Mouse (Mus musculus) embryonic fibroblast, embryonic 13.5 days (primary cell): Measurements from ENCODE around the gene Dock3. TPM values are rescaled to one million over a fixed set of nuclear protein-coding genes. Genes with fewer than 3 reads are reported as not detected.

Experiments
- H3K27ac ChIP-seq: 2 replicates; pipeline ENCODE4 v1.5.1; 2012; ENCODE audit warnings: low read length, control low read depth, inconsistent platforms; ENCODE audit not compliant: insufficient read depth
- H3K4me1 ChIP-seq: 2 replicates; pipeline ENCODE4 v1.6.1; 2011; ENCODE audit warnings: low read length; ENCODE audit not compliant: control insufficient read depth, insufficient read depth
- H3K4me3 ChIP-seq: 2 replicates; pipeline ENCODE4 v1.5.1; 2011; ENCODE audit warnings: mild to moderate bottlenecking, control low read depth, low read length; ENCODE audit not compliant: insufficient read depth
- CTCF ChIP-seq: IDR thresholded peaks from 2 replicates; pipeline ENCODE4 v1.5.1; 2011; ENCODE audit warnings: mild to moderate bottlenecking, control low read depth, low read length, moderate library complexity, borderline replicate concordance; ENCODE audit not compliant: insufficient read depth
- POLR2A ChIP-seq: IDR thresholded peaks from 2 replicates; pipeline ENCODE4 v1.6.1; 2011; ENCODE audit warnings: low read depth, mild to moderate bottlenecking, control low read depth, low read length, moderate library complexity
- polyA plus RNA-seq: library from polyadenylated mRNA; stranded (reverse); fragments of >200 nt; gene quantifications from 2 replicates; pipeline ENCODE4 v1.2.4, GENCODE M21; 2011; ENCODE audit warnings: low read depth; ENCODE audit not compliant: missing spikeins, insufficient read length

Gene Dock3
- polyA plus RNA-seq, 1 experiment = 0.18 TPM

GRCm38 (mm10) chr9:106884996-106885900 lies 346.5 kb downstream of the Dock3 start:
- H3K4me1 ChIP-seq = peaks cover 7% of the 10 kb centered on the region; the same call in 1 of the 2 replicates
- TF ChIP-seq POLR2A (no peak), CTCF (no peak)
- peak overlapping the region; percentile 50 for H3K4me3 ChIP-seq
- no peak overlapping the region for H3K27ac ChIP-seq

GRCm38 (mm10) chr9:106884306-106884705 lies 347.4 kb downstream of the Dock3 start:
- peaks cover 2% of the 10 kb centered on the region; the same call in 1 of the 2 replicates for H3K4me1 ChIP-seq
- no peak overlapping the region for H3K27ac ChIP-seq
- TF ChIP-seq POLR2A (no peak), CTCF (no peak)
- H3K4me3 ChIP-seq = peak overlapping the region; percentile 50

- Histone ChIP-seq H3K27ac (no peak overlapping the region), H3K4me1 (peaks cover 2% of the 10 kb centered on the region; the same call in 1 of the 2 replicates), H3K4me3 (no peak overlapping the region)
- TF ChIP-seq CTCF = no peak
- no peak for TF ChIP-seq POLR2A
Observed at GRCm38 (mm10) chr9:106883085-106883484, 348.6 kb downstream of the Dock3 start.

GRCm38 (mm10) chr9:106882176-106882575 lies 349.5 kb downstream of the Dock3 start:
- H3K27ac ChIP-seq = no peak overlapping the region
- TF ChIP-seq CTCF = no peak
- TF ChIP-seq POLR2A = no peak
- H3K4me3 ChIP-seq = no peak overlapping the region
- H3K4me1 ChIP-seq = peaks cover 2% of the 10 kb centered on the region; the same call in 1 of the 2 replicates

- no peak for TF ChIP-seq CTCF
- TF ChIP-seq POLR2A = no peak
- Histone ChIP-seq H3K4me1 (peaks cover 2% of the 10 kb centered on the region; the same call in 1 of the 2 replicates), H3K27ac (no peak overlapping the region), H3K4me3 (no peak overlapping the region)
Observed at GRCm38 (mm10) chr9:106881071-106881755, 350.5 kb downstream of the Dock3 start.

GRCm38 (mm10) chr9:106879471-106879870 lies 352.2 kb downstream of the Dock3 start:
- Histone ChIP-seq H3K4me1 (peaks cover 2% of the 10 kb centered on the region; the same call in 1 of the 2 replicates), H3K27ac (no peak overlapping the region), H3K4me3 (no peak overlapping the region)
- no peak for TF ChIP-seq CTCF
- no peak for TF ChIP-seq POLR2A

- Histone ChIP-seq H3K4me3 (no peak overlapping the region), H3K27ac (no peak overlapping the region), H3K4me1 (no peaks in the 10 kb centered on the region; the same call in 1 of the 2 replicates)
- TF ChIP-seq POLR2A (no peak), CTCF (no peak)
Observed at GRCm38 (mm10) chr9:106876666-106877065, 355.0 kb downstream of the Dock3 start.

GRCm38 (mm10) chr9:106874216-106874615 lies 357.5 kb downstream of the Dock3 start:
- Histone ChIP-seq H3K4me1 (no peaks in the 10 kb centered on the region; the same call in 1 of the 2 replicates), H3K4me3 (no peak overlapping the region), H3K27ac (no peak overlapping the region)
- TF ChIP-seq POLR2A = no peak
- TF ChIP-seq CTCF = no peak

- Histone ChIP-seq H3K27ac (no peak overlapping the region), H3K4me1 (no peaks in the 10 kb centered on the region), H3K4me3 (no peak overlapping the region)
- no peak for TF ChIP-seq POLR2A
- TF ChIP-seq CTCF = no peak
Observed at GRCm38 (mm10) chr9:106858036-106858435, 373.7 kb downstream of the Dock3 start.
